Comparison of ENCODE assay signal across 8 mouse cellular contexts in the genomic region with DNA sequence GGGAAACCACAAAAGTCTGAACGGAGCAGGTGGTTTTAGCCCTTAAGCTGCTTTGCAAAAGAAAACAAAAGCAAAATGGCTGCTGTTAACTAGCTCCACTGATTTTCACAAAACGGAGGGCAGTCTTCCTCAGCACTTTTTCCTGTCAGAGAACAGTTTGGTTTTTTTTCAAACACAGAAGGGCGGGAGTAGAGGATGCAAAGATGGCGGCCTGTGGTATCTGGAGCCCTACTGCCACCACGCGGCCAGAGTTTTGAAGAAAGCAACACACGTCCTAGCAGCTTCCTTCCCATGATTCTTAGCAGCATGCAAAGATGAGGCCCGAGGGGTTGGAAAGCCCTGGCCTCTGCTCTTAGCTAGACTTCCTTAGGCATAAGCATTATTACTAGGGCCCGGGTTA.
DNase-seq lines count a peak whose midpoint lies in the region; ATAC-seq and TF ChIP-seq lines count a peak whose summit lies in the region.

No protein-coding gene starts in this region.

- H3K36me3 ChIP-seq in hindbrain, embryonic 10.5 days = peaks cover 20% of the 10 kb centered on the region
- peaks cover 3% of the 10 kb centered on the region; the same call in 1 of the 2 replicates for H3K36me3 ChIP-seq in hindbrain, embryonic 13.5 days
- H3K36me3 ChIP-seq in ES-E14 (ENCODE audit: control insufficient read depth, insufficient read depth, low read length, poor library complexity, severe bottlenecking) = peaks cover 7% of the 10 kb centered on the region
- peaks cover 44% of the 10 kb centered on the region for H3K36me3 ChIP-seq in embryonic facial prominence, embryonic 10.5 days (replicated peaks)
- no peaks in the 10 kb centered on the region; the same call in 1 of the 2 replicates for H3K36me3 ChIP-seq in hindbrain, embryonic 15.5 days

- H3K27ac ChIP-seq in hindbrain, embryonic 10.5 days = no peak overlapping the region; the same call in 1 of the 2 replicates
- H3K27ac ChIP-seq in hindbrain, embryonic 13.5 days = no peak overlapping the region
- H3K27ac ChIP-seq in ES-E14 (ENCODE audit: insufficient read depth, low read depth, low read length, poor library complexity, severe bottlenecking) = peak overlapping the region; percentile 53; the same call in 1 of the 2 replicates
- H3K27ac ChIP-seq in embryonic facial prominence, embryonic 10.5 days (replicated peaks) = no peak overlapping the region
- H3K27ac ChIP-seq in hindbrain, embryonic 15.5 days (replicated peaks) = peak overlapping the region; percentile 53

- no peak overlapping the region for H3K4me3 ChIP-seq in hindbrain, embryonic 10.5 days
- no peak overlapping the region for H3K4me3 ChIP-seq in hindbrain, embryonic 13.5 days
- H3K4me3 ChIP-seq in ES-E14 (ENCODE audit: insufficient read depth in 1 of 2, low read depth in 1 of 2, low read length in 2 of 2, poor library complexity in 1 of 2, severe bottlenecking in 1 of 2) = no peak overlapping the region
- H3K4me3 ChIP-seq in embryonic facial prominence, embryonic 10.5 days = no peak overlapping the region
- no peak overlapping the region for H3K4me3 ChIP-seq in hindbrain, embryonic 15.5 days

- peak; percentile 43 for DNase-seq in hindbrain, embryonic 10.5 days (ENCODE audit: low spot score)
- peak; percentile 77 for DNase-seq in ES-E14 (ENCODE audit: low read depth, low spot score)
- peak; percentile 64 for DNase-seq in embryonic facial prominence, embryonic 10.5 days (ENCODE audit: low spot score)
- peak; percentile 91 for DNase-seq in lung, postnatal 25 days (ENCODE audit: low spot score)
- DNase-seq in ovary, postnatal 14 days (ENCODE audit: low spot score) = peak; percentile 78

- ATAC-seq in hindbrain, embryonic 13.5 days (ENCODE audit: low FRiP score) = no peak
- ATAC-seq in hindbrain, embryonic 15.5 days (ENCODE audit: low FRiP score, low read depth) = no peak
- ATAC-seq in frontal cortex, adult (ENCODE audit: low TSS enrichment) = no peak

- in situ Hi-C loops in ES-E14 (cut with MboI; ENCODE audit: low sequenced_read_pairs in 2 of 2, unreplicated experiment in 2 of 2) = no loop called here

- no peak overlapping the region for H3K4me2 ChIP-seq in hindbrain, embryonic 13.5 days
- no peak overlapping the region for H3K4me2 ChIP-seq in hindbrain, embryonic 15.5 days

- no peaks in the 10 kb centered on the region for H3K27me3 ChIP-seq in hindbrain, embryonic 10.5 days (ENCODE audit: insufficient read depth, poor library complexity, severe bottlenecking)
- H3K27me3 ChIP-seq in hindbrain, embryonic 13.5 days = no peaks in the 10 kb centered on the region
- H3K27me3 ChIP-seq in embryonic facial prominence, embryonic 10.5 days (replicated peaks; ENCODE audit: low read depth, poor library complexity, severe bottlenecking) = no peaks in the 10 kb centered on the region
- no peaks in the 10 kb centered on the region for H3K27me3 ChIP-seq in hindbrain, embryonic 15.5 days

- 68% methylated on average over 9 of the region's 9 CpGs for WGBS in hindbrain, embryonic 10.5 days
- 58% methylated on average over 9 of the region's 9 CpGs for WGBS in hindbrain, embryonic 13.5 days
- WGBS in embryonic facial prominence, embryonic 10.5 days = 61% methylated on average over 9 of the region's 9 CpGs
- 60% methylated on average over 9 of the region's 9 CpGs for WGBS in hindbrain, embryonic 15.5 days

- H3K4me1 ChIP-seq in hindbrain, embryonic 10.5 days (replicated peaks) = no peaks in the 10 kb centered on the region
- no peaks in the 10 kb centered on the region; the same call in 1 of the 2 replicates for H3K4me1 ChIP-seq in hindbrain, embryonic 13.5 days (replicated peaks)
- H3K4me1 ChIP-seq in ES-E14 (ENCODE audit: control insufficient read depth in 2 of 2, insufficient read depth in 2 of 2, low read length in 2 of 2, poor library complexity in 1 of 2) = no peaks in the 10 kb centered on the region
- no peaks in the 10 kb centered on the region for H3K4me1 ChIP-seq in embryonic facial prominence, embryonic 10.5 days
- no peaks in the 10 kb centered on the region for H3K4me1 ChIP-seq in hindbrain, embryonic 15.5 days (replicated peaks)

- no peaks in the 10 kb centered on the region for H3K9me3 ChIP-seq in hindbrain, embryonic 10.5 days
- H3K9me3 ChIP-seq in hindbrain, embryonic 13.5 days = no peaks in the 10 kb centered on the region
- no peaks in the 10 kb centered on the region for H3K9me3 ChIP-seq in ES-E14 (ENCODE audit: control insufficient read depth, insufficient read depth, low read depth, low read length)
- no peaks in the 10 kb centered on the region for H3K9me3 ChIP-seq in embryonic facial prominence, embryonic 10.5 days
- no peaks in the 10 kb centered on the region for H3K9me3 ChIP-seq in hindbrain, embryonic 15.5 days

- H3K9ac ChIP-seq in hindbrain, embryonic 13.5 days = no peak overlapping the region
- no peak overlapping the region; the same call in 1 of the 2 replicates for H3K9ac ChIP-seq in ES-E14 (ENCODE audit: insufficient read depth, low read depth, low read length, poor library complexity, severe bottlenecking)
- no peak overlapping the region for H3K9ac ChIP-seq in hindbrain, embryonic 15.5 days

TF ChIP-seq in ES-E14, 5 proteins besides CTCF, POLR2A, EP300 and RAD21:
- peak; percentile 88 for TF ChIP-seq MAFK (IDR thresholded peaks at IDR 0.05; ENCODE audit: insufficient read depth, low read depth, low read length)
- no peak for TF ChIP-seq CHD2 (IDR thresholded peaks at IDR 0.05; ENCODE audit: low read depth, low read length)
- TF ChIP-seq ZC3H11A (IDR thresholded peaks at IDR 0.05; ENCODE audit: borderline replicate concordance, low read depth, low read length) = 0 out of 2 replicates have a peak, but pooled peaks have one; percentile 4
- TF ChIP-seq ZNF384 (IDR thresholded peaks at IDR 0.05; ENCODE audit: low read depth, low read length) = peak; percentile 100
- TF ChIP-seq HCFC1 (IDR thresholded peaks at IDR 0.05; ENCODE audit: borderline replicate concordance, insufficient read depth, low read length) = peak; percentile 76
TF ChIP-seq in ES-E14: peak in this region for 4.

Comparison
In these comparisons a context has a peak if more than half of its experiments do, and no peak if none do; other contexts are left out.
1. H3K27ac ChIP-seq: peak in ES-E14 (single experiment) and hindbrain, embryonic 15.5 days (single experiment); none in hindbrain, embryonic 10.5 days (single experiment), hindbrain, embryonic 13.5 days (single experiment) and embryonic facial prominence, embryonic 10.5 days (single experiment).
2. Peak in every context shown above with its lines, with median percentiles within 50 percentile points of each other: DNase-seq.